Mouse (Mus musculus): ENCODE results near the gene Mef2a.

Mef2a gene

DNA sequence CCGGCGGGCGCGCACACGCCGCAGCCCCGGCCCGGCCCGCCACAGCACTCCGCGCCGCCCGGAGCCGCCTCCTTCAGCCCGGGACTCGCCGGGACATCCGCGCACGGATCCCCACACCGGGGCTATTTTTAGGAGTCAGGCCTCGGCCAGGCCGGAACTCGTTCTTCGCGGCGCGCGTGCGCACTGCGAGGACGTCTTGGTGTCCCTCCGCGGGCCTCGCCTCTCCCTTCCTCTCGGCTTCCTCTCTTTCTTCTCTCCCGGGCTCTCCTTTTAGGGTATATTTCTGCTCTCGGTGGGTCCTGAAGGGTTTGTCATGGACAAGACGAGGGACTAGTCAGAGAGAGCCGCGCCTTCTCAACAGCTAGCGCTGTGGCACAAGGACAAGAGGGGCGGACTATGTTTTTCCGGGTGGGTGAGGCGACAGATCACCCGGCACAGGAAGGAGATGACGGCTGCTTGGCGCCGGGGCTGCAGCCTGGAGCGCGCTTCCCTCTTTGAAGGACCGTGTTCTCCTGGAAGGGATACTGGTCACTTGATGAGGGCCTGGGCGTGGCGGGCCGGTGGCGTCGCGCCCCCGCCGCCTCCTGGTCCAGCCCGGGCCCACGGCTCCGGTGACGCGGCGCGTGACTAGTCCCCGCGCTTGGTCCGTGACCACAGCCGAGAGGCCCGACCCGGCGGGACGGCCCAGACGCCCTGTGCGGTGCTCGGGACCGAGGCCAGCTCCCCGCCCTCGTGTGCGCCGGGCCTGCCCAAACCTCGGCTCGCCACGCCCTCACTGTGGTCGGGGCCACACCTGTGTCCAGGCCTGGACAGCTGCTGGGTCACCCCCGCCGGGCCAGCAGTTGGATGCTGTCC, at the start of gene Mef2a:
Gene Mef2a, minus strand, starts transcription at position 130 of the 855 bp plus-strand sequence.
- peak; percentile 92 for DNase-seq (ENCODE audit: low read depth, low spot score)

DNA sequence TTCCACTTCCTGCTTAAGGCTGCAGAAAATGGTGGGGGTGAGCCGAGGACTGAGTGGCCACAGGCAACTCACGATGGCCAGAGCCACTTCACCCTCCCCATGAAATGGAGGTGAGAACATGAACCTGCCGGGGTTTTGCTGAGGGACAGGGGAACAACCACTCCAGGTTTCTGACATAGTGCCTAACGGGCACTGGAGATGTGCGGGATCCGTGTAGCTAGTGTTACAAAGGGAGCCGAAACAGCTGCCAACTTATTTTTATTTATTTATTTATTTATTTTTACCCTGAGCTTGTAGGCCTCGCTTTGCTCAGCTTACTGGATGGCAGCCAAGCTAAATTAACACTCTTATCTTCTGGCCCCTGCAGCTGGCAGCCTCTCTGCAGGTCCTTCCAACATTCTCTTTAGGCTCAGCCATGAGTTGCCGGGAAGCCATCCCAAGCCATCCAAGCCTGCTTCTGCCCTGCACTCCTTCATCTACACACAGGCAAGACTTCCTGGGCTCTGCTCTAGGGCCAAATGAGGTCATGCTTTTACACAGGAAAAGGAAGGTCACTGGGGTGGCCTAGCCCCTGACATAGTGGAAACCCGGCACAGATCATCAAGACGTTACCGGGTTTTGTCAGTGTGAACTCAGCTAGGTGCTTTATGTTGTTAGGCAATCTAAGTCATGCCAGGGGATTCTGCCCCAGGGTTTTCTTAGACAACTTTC, 49.0 kb upstream of the Mef2a start:
- no peak for DNase-seq (ENCODE audit: low read depth, low spot score)

DNA sequence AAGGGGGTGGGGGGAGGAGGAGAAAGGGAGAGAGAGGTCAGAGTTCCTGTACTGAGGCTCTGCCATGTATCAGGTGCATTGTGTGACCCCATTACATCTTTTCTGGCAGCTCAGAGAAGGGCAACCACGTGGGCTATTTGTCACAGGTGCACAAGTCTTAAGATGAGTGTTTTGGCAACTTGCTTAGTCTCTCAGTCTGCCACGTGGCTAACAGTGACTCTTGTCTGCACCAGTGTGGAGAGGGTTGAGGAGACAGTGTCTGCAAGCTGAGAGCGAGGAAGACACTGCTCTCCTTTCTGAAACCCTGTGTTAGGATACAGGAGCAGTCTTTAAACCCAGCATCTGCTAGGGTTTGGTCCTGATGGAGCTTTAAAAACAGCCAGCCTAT, 48.4 kb upstream of the Mef2a start:
- no peak for DNase-seq (ENCODE audit: low read depth, low spot score)

DNA sequence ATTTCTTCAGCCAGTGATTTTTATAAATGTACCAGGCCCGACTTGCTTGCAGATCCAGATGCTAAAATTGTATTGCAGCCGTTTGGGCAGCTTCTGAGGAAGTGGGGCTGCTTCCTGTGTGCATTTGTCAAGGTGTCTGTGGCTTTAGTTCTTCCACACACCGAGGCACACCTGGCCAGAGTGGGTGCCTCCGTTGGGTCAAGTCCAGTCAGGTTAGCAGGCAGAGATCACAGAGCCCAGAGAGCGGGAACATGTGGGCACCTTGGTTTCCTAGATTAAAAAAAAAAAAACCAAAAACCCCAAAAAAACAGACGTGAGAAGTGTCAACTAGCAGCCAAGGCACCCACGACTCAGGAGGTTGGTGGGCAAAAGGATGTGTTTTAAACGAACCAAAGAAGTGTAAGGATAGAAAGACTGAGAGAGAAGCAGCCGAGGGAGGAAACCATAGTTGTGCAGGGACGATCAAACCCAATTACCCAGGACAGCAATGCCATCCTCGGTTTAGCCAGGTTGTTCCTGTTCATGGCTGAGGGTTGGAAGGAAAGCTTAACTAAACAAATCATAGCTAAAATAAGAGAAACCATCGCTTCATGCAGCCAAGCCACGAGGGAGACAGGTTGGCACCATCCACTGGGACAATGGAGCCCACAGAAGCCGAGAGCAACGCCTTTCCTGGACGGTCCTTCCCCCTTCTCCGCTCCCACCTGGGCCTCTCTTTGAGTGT, 47.1 kb upstream of the Mef2a start:
- DNase-seq (ENCODE audit: low read depth, low spot score), result no peak

DNA sequence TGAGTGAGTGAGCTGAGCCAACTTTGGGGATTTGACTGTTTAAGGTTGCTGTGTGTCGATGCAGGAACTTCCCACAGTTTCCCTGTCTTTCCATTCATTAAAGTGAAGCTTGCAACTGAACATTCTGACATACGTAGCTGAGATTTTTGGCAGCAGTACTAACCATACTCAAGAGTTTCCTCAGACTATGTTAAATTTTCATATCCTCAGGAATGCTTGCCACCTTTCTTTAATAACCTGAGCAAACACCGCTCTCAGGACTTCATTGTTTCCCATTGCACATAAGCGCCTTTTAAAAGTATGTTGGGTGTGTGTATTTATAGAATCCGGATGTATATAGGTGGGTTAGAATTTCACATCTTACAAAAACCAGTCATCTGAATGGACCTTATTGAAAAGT, 45.5 kb upstream of the Mef2a start:
- DNase-seq (ENCODE audit: low read depth, low spot score), result no peak

DNA sequence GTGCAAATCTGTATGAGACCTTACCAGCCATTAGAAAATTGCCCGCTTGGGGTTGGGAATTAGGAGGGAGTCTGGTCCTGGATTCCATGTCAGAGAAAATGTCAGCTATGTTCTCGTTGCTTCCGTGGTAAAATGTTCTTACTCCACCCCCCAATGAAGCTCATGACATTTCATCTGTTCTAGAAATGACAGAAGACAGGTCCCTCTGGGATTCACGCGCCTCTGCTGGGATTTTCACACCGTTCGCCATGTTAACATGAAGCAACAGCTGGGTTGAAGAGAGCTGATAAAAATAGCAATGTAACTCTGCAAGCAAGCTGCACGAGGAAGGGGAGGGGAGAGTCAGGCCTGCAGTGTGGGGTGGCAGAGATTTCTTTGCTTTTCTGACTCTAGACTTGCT, 42.1 kb upstream of the Mef2a start:
- no peak for DNase-seq (ENCODE audit: low read depth, low spot score)

DNA sequence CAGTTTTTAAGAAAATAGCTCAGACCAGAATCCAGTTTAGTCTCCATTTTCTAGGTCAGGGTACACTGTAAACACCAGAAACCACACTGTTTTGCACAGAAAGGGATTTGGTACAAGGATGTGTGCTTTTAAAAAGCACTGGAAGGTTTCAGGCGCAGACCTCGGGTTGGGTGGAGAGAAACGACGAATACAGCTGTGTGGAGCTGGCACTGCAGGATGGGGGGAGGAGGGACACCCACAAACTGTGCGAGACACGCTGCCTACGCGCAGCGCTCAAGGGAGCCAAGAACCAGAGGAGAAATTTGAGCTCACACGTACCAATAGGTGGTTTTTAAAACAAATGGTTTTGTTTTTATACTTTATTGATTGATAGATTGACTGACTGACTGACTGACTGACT, 40.0 kb upstream of the Mef2a start:
- no peak for DNase-seq (ENCODE audit: low read depth, low spot score)

DNA sequence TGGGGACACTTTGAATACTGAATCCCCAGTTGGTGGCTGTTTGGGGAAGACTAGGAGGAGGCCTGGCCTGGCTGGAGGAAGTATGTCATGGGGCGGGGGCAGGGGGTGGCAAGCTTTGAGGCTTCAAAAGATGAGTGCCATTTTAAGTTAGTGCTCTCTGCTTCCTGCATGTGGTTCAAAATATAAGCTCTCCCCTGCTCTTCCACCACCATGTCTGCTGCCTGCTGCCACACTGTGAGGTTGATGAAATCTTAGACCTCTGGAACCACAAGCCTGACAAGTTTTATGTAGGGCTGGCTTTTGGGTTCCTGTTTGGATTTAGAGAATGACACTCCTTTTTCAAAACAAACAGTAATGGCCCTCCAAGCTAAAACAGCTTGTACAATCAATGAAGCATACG, 34.4 kb upstream of the Mef2a start:
- DNase-seq (ENCODE audit: low read depth, low spot score), result no peak

DNA sequence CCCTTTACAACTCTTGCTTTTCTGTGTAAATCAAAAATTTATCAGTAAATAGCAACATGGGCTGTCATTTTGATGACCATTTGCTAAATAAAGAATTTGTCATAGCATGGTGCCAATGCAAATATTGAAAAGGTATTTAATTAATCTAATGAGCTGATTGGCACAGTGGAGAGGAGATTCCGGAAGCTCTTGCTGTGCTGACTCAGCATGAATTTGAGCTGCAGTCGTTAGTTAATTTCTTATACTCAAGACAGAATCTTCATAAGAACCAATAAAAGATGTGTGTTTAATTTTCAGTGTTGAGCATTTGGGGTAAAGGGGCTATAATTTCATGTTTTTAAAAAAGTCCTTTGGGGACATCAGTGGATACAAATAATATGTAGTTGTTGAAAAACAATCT, 31.5 kb upstream of the Mef2a start:
- no peak for DNase-seq (ENCODE audit: low read depth, low spot score)

DNA sequence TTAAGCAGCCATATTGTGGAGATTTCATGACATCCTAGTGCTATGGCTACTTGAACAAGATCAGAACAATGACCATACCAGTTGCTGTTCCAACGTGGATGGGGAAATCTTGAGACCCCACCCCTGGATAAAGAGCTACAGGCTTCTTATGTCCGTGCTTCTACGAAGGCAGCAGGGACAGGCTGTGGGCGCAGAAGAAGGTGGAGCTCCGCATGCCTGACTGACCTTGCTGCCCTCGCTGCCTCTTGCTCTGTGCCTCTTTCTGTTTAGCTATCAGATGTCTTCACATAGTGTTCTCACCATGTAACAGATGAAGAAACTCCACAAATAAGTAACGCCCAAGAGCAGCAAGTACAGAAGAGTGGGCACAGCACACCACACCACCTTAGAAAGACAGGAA, 29.7 kb upstream of the Mef2a start:
- no peak for DNase-seq (ENCODE audit: low read depth, low spot score)

DNA sequence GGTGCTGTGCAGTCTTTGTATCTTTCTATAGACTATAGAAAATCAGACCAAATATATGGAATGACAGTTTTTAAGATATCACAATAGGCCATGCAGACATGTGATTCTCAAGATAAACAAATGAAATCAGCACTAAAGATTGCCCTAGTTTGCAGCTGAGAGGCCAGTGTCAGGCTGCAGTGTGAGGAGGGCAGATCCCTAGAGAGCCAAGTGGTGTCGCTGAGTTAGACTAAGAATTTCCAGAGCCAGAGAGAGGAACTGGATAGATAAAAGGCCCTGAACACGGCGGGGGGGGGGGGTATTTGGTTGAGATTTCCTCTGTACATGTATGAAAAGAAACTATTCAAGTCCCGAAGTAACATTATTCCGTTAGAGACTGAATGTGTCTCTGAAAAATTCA, 28.7 kb upstream of the Mef2a start:
- DNase-seq (ENCODE audit: low read depth, low spot score), result no peak

DNA sequence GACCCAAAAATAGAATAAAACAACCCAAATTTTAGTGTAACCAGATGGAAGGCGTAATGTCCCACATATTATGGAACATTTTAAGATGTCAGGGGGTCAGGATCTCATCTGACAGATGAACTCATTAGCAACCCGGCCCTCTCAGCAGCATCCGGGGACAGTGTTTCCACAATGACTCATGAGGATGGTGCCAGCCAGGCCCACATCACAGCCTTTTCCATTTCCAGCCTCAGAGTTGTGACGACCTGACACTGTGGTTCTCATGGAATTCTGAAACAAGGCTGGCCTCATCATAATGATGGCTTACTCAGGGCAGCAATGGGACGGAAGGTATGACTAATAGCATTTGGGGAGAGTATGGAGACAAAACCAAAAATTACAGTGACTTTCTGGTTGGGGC, 18.1 kb upstream of the Mef2a start:
- DNase-seq (ENCODE audit: low read depth, low spot score), result no peak

DNA sequence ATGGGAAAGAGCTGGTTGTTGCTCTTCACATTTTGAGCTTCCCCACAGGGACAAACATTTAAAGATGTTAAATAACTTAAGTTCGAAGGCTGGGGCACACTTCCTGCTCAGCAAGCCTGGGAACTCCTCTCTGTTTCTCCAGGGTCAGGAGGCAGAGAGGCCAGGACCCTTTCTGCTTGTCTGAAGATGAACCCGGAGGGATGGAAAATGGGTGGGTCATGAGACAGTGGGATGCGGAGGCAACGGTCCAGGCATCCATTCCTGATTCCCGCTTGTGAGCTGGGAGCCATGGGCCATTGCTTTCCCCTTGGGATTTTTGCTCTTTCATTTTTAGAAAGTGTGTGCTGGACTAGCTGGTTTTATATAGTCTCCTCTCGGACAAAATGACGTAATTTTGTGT, 17.4 kb upstream of the Mef2a start:
- no peak for DNase-seq (ENCODE audit: low read depth, low spot score)

DNA sequence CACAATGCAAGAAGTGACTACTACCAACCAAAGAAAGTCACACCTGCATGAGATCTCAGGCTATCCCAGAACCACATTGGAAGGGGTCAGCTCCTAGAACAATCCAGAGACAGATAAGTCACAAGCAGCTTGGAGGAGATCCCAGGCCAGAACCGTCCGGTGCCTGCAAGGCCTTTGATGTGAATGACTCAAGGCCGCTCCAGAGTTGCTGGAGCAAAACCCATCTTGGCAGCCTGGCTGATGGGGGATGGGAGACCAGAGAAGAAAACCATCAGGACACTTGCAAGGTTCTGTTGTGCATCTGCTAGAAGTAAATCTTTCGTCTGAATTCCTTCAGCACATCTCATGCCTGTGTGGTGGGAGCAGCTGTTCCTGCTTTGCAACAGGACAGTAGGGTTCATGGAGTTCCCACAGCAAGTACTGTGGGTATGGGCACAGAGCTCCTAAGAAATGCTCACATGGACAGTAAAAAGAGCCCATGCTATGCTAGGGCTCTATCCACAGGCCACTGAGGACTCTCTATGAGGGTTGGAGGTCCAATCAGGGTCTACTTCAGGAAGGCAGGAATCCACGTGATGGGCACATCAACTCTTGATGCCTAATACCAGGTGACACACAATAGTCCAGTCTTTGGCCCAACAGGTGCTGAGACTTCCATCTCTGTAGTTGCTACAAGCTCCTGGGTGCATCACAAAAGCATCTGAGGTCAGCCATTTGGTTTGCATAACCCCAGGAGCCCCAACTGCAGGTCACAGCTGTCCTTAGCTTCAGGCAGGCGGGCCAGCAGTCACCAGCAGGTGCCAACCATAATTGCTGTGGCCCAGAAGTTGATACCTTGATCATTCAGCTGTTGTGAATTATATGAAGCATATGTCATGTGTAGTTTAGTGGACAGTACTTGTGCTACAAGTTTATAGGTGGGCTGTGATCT, 12.5 kb upstream of the Mef2a start:
- DNase-seq (ENCODE audit: low read depth, low spot score), result no peak

DNA sequence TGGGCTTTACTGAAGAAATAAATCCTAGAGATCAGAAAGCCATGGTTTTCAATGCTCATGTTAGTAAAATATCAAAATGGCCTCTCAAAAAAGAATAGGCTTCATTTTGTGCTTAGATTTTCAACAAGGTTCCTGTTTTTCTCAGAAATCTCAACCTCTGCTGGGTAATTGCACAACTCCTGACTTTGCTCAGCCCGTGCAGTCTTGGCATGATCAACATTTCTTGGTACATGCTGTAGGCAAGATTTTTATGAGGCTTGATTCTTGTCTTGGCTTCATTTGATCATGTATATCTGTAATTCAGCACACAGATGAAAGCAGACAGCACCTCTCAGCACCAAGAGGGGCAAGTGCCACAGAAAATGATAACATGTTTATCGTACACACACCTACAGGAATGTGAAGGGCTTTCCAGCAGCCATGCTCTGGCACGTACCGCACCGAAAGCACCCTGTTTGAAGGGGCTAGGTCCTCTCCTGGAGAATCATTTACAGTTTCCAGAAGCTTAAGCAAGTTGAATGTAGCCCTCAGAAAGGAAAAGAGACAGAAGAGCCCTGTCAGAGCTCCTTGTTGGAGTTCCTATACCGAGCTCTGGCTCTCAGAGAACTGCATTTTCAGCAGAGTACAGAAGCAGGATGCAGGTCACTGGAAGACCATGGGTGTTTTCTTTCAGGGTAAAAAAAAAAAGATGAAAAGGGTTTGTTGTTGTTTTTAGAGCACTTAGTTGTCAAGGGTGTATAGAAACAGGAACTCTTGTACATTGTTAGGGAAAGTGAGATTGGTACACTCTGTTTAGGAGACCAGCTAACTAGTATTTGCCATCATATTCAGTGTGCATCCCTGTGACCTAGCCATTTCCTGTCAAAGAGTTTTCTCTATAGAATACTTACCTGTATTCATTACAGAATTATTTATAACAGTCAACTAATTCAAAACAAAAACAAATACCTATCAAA, 7.8 kb upstream of the Mef2a start:
- no peak for DNase-seq (ENCODE audit: low read depth, low spot score)

DNA sequence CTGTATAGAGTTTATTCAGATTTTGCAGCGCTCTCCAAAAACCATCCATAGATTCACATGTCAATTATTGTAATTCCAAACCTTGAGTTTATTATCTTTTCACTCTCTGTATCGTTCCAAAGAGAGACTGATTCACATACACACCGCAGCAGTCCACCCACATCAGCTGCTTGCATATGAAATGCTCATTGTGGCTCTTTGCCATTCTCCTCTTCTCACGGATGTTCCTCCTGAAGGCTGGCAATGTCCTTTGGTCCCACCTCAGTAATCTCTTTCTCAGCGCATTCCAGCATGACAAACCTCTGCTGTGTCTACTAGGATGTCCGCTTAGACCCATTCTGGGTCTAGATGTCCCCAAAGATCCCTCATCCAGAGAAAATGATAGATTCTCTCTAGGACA, 4.1 kb upstream of the Mef2a start:
- no peak for DNase-seq (ENCODE audit: low read depth, low spot score)

DNA sequence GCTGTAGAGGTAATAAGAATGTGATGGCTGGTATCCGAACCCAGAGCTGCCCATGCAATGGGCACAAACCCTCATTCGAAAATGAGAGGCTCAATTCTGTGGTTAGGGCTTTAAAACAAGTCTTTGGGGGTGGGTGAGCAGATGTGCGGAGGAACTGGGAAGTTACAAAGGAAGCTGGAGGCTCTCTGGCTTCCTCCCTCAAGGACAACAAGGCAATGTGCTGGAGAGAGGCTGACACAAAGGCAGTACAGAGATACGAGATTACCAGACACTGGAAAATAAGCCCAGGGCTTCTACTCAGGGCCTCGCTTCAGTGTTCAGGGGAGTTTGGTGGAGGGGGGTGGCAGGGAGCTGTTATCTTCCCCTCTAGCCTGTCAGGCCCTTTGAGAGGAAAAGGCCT, 1.3 kb upstream of the Mef2a start:
- no peak for DNase-seq (ENCODE audit: low read depth, low spot score)

DNA sequence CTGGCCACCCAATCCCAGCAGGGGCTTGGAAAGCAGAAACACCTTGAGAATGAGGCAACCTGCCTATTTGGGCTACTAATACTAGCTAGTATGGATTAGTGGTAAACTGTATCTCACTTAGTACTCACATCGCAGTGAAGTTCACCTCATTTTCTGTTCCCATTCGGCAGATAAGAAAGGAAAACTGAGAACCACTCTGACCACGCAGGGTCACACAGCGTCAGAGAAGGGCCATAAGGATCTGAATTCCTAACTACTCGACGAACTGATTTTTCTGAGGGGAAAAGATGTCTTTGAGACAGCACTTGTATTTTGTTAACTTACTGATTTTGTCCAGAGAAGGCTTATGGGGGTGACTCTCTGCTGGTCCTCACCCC, 914 bp upstream of the Mef2a start:
- no peak for DNase-seq (ENCODE audit: low read depth, low spot score)

DNA sequence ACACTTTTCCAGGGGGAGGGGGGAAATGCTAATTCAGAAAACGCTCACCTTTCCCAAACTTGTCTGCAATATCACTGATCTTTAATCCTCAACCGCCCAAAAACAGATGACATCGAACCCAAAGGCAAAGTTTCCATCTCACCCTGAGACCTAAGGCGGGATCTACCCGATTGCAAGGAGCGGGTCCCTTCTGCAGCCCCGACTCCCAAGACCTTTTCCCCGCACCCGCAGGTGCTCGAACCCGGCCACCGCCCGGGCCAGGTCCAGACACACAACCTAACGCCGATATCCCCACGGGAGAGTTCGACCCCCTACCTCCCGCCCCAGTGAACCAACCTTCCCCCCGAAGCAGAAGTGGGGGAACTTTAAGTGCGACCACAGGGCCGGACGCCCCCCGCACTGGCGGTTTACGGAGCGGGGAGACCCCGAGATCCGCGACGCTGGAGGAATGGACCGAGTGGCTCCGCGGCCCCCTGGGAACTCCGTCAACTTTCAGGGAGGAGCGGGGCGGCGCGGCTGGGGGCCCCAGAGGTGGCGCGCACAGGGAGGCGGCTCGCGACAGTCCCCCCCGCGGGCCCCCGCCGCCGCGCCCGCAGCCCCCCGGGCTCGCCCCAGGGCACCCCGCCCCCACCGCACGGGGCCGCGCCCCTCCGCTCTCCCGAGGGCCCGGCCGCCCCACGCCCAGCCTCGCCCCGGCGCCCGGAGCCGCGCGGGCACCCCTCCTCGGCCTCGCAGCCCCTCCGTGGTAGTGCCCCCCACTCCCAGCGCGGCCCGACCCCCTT, 576 bp downstream of the Mef2a start:
- DNase-seq (ENCODE audit: low read depth, low spot score), result peak; percentile 38

All from R1 (cell line).